Mouse (Mus musculus): ENCODE data around the gene Echs1.
"Not testable (repeated sequence)": the region's sequence is repeated elsewhere in the genome, so short reads cannot be mapped to it uniquely, and the experiment has no call there.

GRCm38 (mm10) chr7:140132184-140132583, 15.9 kb upstream of the Echs1 start:
- TF ChIP-seq POLR2A, EP300 (IDR thresholded peaks at IDR 0.05; ENCODE audit: insufficient read depth, low read depth, low read length): not testable (repeated sequence)
